Mouse (Mus musculus): Measurements from ENCODE around the gene Taok1. TPM values are rescaled to one million over a fixed set of nuclear protein-coding genes. Genes with fewer than 3 reads are reported as not detected.
A peak's percentile ranks its signal among the peaks of the same experiment; 100 is the strongest.

Gene Taok1
- polyA plus RNA-seq, 1 experiment from 2014 or later: 11.8 TPM

DNA sequence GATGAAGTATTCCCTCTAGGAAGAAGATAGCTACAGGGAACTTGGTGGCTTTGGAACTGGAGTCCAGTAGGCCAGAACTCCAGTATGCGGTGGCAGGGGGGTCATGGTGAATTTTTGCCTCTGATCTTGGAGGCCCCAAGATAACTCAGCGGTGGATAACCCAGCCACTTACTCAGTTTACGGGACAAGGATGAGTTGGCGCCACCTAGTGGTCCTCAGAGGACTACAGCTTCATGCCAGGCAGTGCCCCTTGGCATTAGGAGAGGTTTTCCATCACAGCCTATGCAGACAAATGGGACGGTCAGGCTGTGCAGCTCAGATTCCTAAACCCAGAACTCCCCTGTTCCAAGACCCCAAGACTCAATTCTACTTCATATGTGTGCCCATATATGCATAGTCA is 106.2 kb downstream of the Taok1 start:
- ATAC-seq (ENCODE audit: low FRiP score, low TSS enrichment): no peak
- H3K9me3 ChIP-seq (ENCODE audit: control insufficient read depth, low read length): no peaks in the 10 kb centered on the region
- peaks cover 31% of the 10 kb centered on the region for H3K36me3 ChIP-seq (ENCODE audit: control insufficient read depth, insufficient read depth, low read length)
- no peak overlapping the region for H3K9ac ChIP-seq (ENCODE audit: low read length)
- WGBS: 22% methylated on average over 5 of the region's 5 CpGs
- TF ChIP-seq CTCF (IDR thresholded peaks at IDR 0.05; ENCODE audit: low read depth) (peak; percentile 90), EP300 (optimal IDR thresholded peaks at IDR 0.05) (no peak)
- H3K4me2 ChIP-seq (replicated peaks; ENCODE audit: low read depth): no peak overlapping the region
- no peak overlapping the region for H3K27ac ChIP-seq (replicated peaks)
- no peaks in the 10 kb centered on the region for H3K27me3 ChIP-seq (ENCODE audit: control insufficient read depth, insufficient read depth, low read length)
- peak; percentile 75 for DNase-seq (ENCODE audit: low spot score)
- H3K4me3 ChIP-seq (ENCODE audit: low read depth, low read length): no peak overlapping the region
- H3K4me1 ChIP-seq (replicated peaks; ENCODE audit: control insufficient read depth, insufficient read depth): 0 out of 2 replicates have a peak, but pooled peaks cover 6% of the 10 kb centered on the region

GRCm38 (mm10) chr11:77500361-77501325 is 107.0 kb downstream of the Taok1 start:
- H3K27me3 ChIP-seq (ENCODE audit: control insufficient read depth, insufficient read depth, low read length): no peaks in the 10 kb centered on the region
- no peak overlapping the region for H3K9ac ChIP-seq (ENCODE audit: low read length)
- no peak overlapping the region for H3K27ac ChIP-seq (replicated peaks)
- H3K4me2 ChIP-seq (replicated peaks; ENCODE audit: low read depth): no peak overlapping the region
- H3K4me3 ChIP-seq (ENCODE audit: low read depth, low read length): no peak overlapping the region
- ATAC-seq (ENCODE audit: low FRiP score, low TSS enrichment) (peak; percentile 27; the same call in 1 of the 2 replicates), DNase-seq (ENCODE audit: low spot score) (peak; percentile 50)
- WGBS: 69% methylated on average over 17 of the region's 17 CpGs
- H3K4me1 ChIP-seq (replicated peaks; ENCODE audit: control insufficient read depth, insufficient read depth): 0 out of 2 replicates have a peak, but pooled peaks cover 6% of the 10 kb centered on the region
- H3K36me3 ChIP-seq (ENCODE audit: control insufficient read depth, insufficient read depth, low read length): peaks cover 26% of the 10 kb centered on the region
- H3K9me3 ChIP-seq (ENCODE audit: control insufficient read depth, low read length): no peaks in the 10 kb centered on the region
- TF ChIP-seq EP300 (optimal IDR thresholded peaks at IDR 0.05): no peak
- no peak for TF ChIP-seq CTCF (IDR thresholded peaks at IDR 0.05; ENCODE audit: low read depth)

DNA sequence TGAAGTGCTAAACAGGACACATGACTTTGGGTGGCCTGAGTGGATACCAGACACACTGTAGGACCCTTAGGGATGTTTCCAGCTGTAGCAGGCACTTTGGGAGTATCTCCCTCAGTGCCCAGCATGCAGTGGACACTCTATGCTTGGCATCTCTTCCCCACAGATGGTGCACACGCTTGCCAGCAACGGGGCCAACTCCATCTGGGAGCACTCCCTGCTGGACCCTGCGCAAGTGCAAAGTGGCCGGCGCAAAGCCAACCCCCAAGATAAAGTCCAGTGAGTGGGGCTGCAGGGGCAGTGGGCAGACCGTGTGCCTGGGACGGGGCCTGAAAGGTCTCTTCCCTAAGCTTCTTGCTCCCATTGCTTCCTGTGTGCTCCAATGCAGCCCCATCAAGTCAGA is 108.3 kb downstream of the Taok1 start:
- H3K4me1 ChIP-seq (replicated peaks; ENCODE audit: control insufficient read depth, insufficient read depth): peaks cover 10% of the 10 kb centered on the region

GRCm38 (mm10) chr11:77498261-77499139 is 109.1 kb downstream of the Taok1 start:
- peak overlapping the region; percentile 81 for H3K27ac ChIP-seq (replicated peaks)
- no peak overlapping the region for H3K4me3 ChIP-seq (ENCODE audit: low read depth, low read length)
- peaks cover 12% of the 10 kb centered on the region for H3K4me1 ChIP-seq (replicated peaks; ENCODE audit: control insufficient read depth, insufficient read depth)
- ATAC-seq (ENCODE audit: low FRiP score, low TSS enrichment): no peak
- DNase-seq (ENCODE audit: low spot score): no peak
- H3K4me2 ChIP-seq (replicated peaks; ENCODE audit: low read depth): no peak overlapping the region
- H3K9ac ChIP-seq (ENCODE audit: low read length): peak overlapping the region; percentile 28; the same call in 1 of the 2 replicates
- 78% methylated on average over 12 of the region's 12 CpGs for WGBS
- H3K9me3 ChIP-seq (ENCODE audit: control insufficient read depth, low read length): no peaks in the 10 kb centered on the region
- TF ChIP-seq CTCF (IDR thresholded peaks at IDR 0.05; ENCODE audit: low read depth) (no peak), EP300 (optimal IDR thresholded peaks at IDR 0.05) (no peak)
- H3K27me3 ChIP-seq (ENCODE audit: control insufficient read depth, insufficient read depth, low read length): no peaks in the 10 kb centered on the region
- peaks cover 12% of the 10 kb centered on the region for H3K36me3 ChIP-seq (ENCODE audit: control insufficient read depth, insufficient read depth, low read length)

More for the DNA sequence above, 108.3 kb downstream of the Taok1 start:
- ATAC-seq (ENCODE audit: low FRiP score, low TSS enrichment): no peak
- no peak overlapping the region for H3K27ac ChIP-seq (replicated peaks)
- H3K9me3 ChIP-seq (ENCODE audit: control insufficient read depth, low read length): no peaks in the 10 kb centered on the region
- H3K4me3 ChIP-seq (ENCODE audit: low read depth, low read length): no peak overlapping the region
- H3K4me2 ChIP-seq (replicated peaks; ENCODE audit: low read depth): no peak overlapping the region
- H3K9ac ChIP-seq (ENCODE audit: low read length): no peak overlapping the region
- WGBS: 81% methylated on average over 7 of the region's 7 CpGs
- H3K36me3 ChIP-seq (ENCODE audit: control insufficient read depth, insufficient read depth, low read length): peaks cover 15% of the 10 kb centered on the region
- no peak for DNase-seq (ENCODE audit: low spot score)
- TF ChIP-seq EP300 (optimal IDR thresholded peaks at IDR 0.05) (no peak), CTCF (IDR thresholded peaks at IDR 0.05; ENCODE audit: low read depth) (no peak)
- no peaks in the 10 kb centered on the region for H3K27me3 ChIP-seq (ENCODE audit: control insufficient read depth, insufficient read depth, low read length)

DNA sequence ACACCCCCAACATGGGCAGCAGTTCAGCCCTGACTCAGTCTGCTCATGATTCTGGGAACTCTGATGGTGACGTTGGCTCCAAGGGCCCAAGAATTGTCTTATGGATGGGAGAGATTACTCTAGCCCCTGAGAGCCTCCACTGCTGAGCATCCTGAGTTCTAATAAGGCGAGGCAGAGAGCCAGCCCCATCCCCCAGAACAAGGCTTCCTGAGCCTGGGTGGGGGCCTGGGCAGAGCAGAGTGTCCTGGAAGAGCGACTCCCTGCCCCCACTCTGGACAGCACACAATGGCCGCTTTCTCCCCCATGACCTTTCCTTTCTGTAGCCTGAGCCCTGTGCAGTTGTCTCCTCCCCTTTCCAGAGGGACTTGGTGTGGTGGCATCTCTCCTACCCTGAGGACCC is 109.8 kb downstream of the Taok1 start:
- no peak overlapping the region for H3K4me3 ChIP-seq (ENCODE audit: low read depth, low read length)
- no peak overlapping the region for H3K4me2 ChIP-seq (replicated peaks; ENCODE audit: low read depth)
- H3K36me3 ChIP-seq (ENCODE audit: control insufficient read depth, insufficient read depth, low read length): peaks cover 6% of the 10 kb centered on the region
- H3K9me3 ChIP-seq (ENCODE audit: control insufficient read depth, low read length): no peaks in the 10 kb centered on the region
- TF ChIP-seq EP300 (optimal IDR thresholded peaks at IDR 0.05) (no peak), CTCF (IDR thresholded peaks at IDR 0.05; ENCODE audit: low read depth) (no peak)
- H3K27me3 ChIP-seq (ENCODE audit: control insufficient read depth, insufficient read depth, low read length): no peaks in the 10 kb centered on the region
- no peak; the same call in 1 of the 2 replicates for ATAC-seq (ENCODE audit: low FRiP score, low TSS enrichment)
- DNase-seq (ENCODE audit: low spot score): no peak
- 64% methylated on average over 4 of the region's 4 CpGs for WGBS
- H3K27ac ChIP-seq (replicated peaks): peak overlapping the region; percentile 81
- peaks cover 12% of the 10 kb centered on the region for H3K4me1 ChIP-seq (replicated peaks; ENCODE audit: control insufficient read depth, insufficient read depth)
- H3K9ac ChIP-seq (ENCODE audit: low read length): peak overlapping the region; percentile 28; the same call in 1 of the 2 replicates

All from stomach, postnatal 0 days (tissue).